Mouse (Mus musculus) midbrain, postnatal 0 days (tissue): ENCODE results near the gene Wnt11. TPM values are rescaled to one million over a fixed set of nuclear protein-coding genes. Genes with fewer than 3 reads are reported as not detected.

Source experiments
- ATAC-seq: fragments of 200-750 bp; cut with Nextera tagmentation; 2 replicates; pipeline ENCODE4 v1.8.0; 2017; ENCODE audit warnings: moderate number of reproducible peaks, mild to moderate bottlenecking, moderate TSS enrichment, moderate library complexity; ENCODE audit not compliant: low FRiP score
- DNase-seq: peaks from one replicate; pipeline ENCODE4 v3.0.0-alpha.2; 2015; ENCODE audit warnings: low spot score
- H3K27ac ChIP-seq: fragments of 300-500 bp; sonication (generic); 2 replicates; pipeline ENCODE4 v1.5.1; 2014; ENCODE audit warnings: low read depth, mild to moderate bottlenecking, low read length, mixed read lengths
- H3K27me3 ChIP-seq: fragments of 300-500 bp; sonication (generic); 2 replicates; pipeline ENCODE4 v1.6.1; 2014; ENCODE audit warnings: low read length, control low read depth, mixed read lengths; ENCODE audit not compliant: insufficient read depth
- H3K36me3 ChIP-seq: fragments of 300-500 bp; sonication (generic); 2 replicates; pipeline ENCODE4 v1.6.1; 2014; ENCODE audit warnings: low read length, control low read depth, mixed read lengths; ENCODE audit not compliant: insufficient read depth
- H3K4me1 ChIP-seq: fragments of 300-500 bp; sonication (generic); 2 replicates; pipeline ENCODE4 v1.6.1; 2014; ENCODE audit warnings: mild to moderate bottlenecking, control low read depth, antibody characterized with exemption, low read length, mixed read lengths; ENCODE audit not compliant: insufficient read depth
- H3K4me2 ChIP-seq: fragments of 300-500 bp; sonication (generic); 2 replicates; pipeline ENCODE4 v1.6.1; 2014; ENCODE audit warnings: low read depth, mild to moderate bottlenecking, low read length, mixed read lengths; ENCODE audit not compliant: poor library complexity, severe bottlenecking
- H3K4me3 ChIP-seq: fragments of 300-500 bp; sonication (generic); 2 replicates; pipeline ENCODE4 v1.5.1; 2014; ENCODE audit warnings: low read depth, mild to moderate bottlenecking, low read length, moderate library complexity
- H3K9ac ChIP-seq: fragments of 300-500 bp; sonication (generic); replicated peaks from 2 replicates; pipeline ENCODE4 v1.6.1; 2014; ENCODE audit warnings: mild to moderate bottlenecking, low read length, moderate library complexity, mixed read lengths; ENCODE audit not compliant: poor library complexity, severe bottlenecking
- H3K9me3 ChIP-seq: fragments of 300-500 bp; sonication (generic); 2 replicates; pipeline ENCODE4 v1.6.1; 2016; ENCODE audit warnings: low read length, control low read depth
- CTCF ChIP-seq: IDR thresholded peaks from 2 replicates; pipeline ENCODE4 v1.5.1; 2016; ENCODE audit warnings: antibody characterized with exemption, mild to moderate bottlenecking
- WGBS: fragments of 180-500 bp; shearing (Covaris S2); extraction: QIAGEN DNeasy Blood & Tissue Kit; methylation state at CpG from one replicate; pipeline ENCODE4 v1.1.7; 2014; 5-methylcytosine and 5-hydroxymethylcytosine counted together
- polyA plus RNA-seq: library from polyadenylated mRNA; unstranded; fragments of >200 nt; fragmentation: Nextera tagmentation; extraction: Ambion mirVana; gene quantifications from 2 replicates; pipeline ENCODE4 v1.2.1, GENCODE M21; 2015
- total RNA-seq: library from RNA; depleted of rRNA; stranded (reverse); fragments of >200 nt; gene quantifications from 2 replicates; pipeline ENCODE4 v1.2.3, GENCODE M21; 2014

The Wnt11 gene
- total and polyA plus RNA-seq, 2 experiments from 2014 or later = 1.9 to 3.2 TPM

- DNase-seq = no peak
- ATAC-seq = no peak
- no peak for TF ChIP-seq CTCF
- H3K27me3 ChIP-seq = no peaks in the 10 kb centered on the region
- no peak overlapping the region for H3K4me3 ChIP-seq
- no peak overlapping the region for H3K4me2 ChIP-seq
- WGBS = 94% methylated on average over 5 of the region's 5 CpGs
- no peaks in the 10 kb centered on the region for H3K9me3 ChIP-seq
- H3K27ac ChIP-seq = no peak overlapping the region
- no peak overlapping the region for H3K9ac ChIP-seq
- 0 out of 2 replicates have a peak, but pooled peaks cover 4% of the 10 kb centered on the region for H3K36me3 ChIP-seq
- no peaks in the 10 kb centered on the region; the same call in none of the 2 replicates for H3K4me1 ChIP-seq
Measured at GRCm38 (mm10) chr7:98894305-98894704, 59.4 kb downstream of the Wnt11 start.

GRCm38 (mm10) chr7:98894768-98895167 lies 59.9 kb downstream of the Wnt11 start:
- DNase-seq = no peak
- no peaks in the 10 kb centered on the region; the same call in 1 of the 2 replicates for H3K4me1 ChIP-seq
- no peak for TF ChIP-seq CTCF
- no peak for ATAC-seq
- no peaks in the 10 kb centered on the region for H3K27me3 ChIP-seq
- no peaks in the 10 kb centered on the region for H3K9me3 ChIP-seq
- 37% methylated on average over 5 of the region's 5 CpGs for WGBS
- H3K9ac ChIP-seq = no peak overlapping the region
- H3K4me3 ChIP-seq = no peak overlapping the region
- H3K27ac ChIP-seq = no peak overlapping the region
- no peak overlapping the region for H3K4me2 ChIP-seq
- H3K36me3 ChIP-seq = 0 out of 2 replicates have a peak, but pooled peaks cover 4% of the 10 kb centered on the region

GRCm38 (mm10) chr7:98895501-98896095 lies 60.7 kb downstream of the Wnt11 start:
- H3K4me1 ChIP-seq = no peaks in the 10 kb centered on the region
- 0 out of 2 replicates have a peak, but pooled peaks cover 4% of the 10 kb centered on the region for H3K36me3 ChIP-seq
- H3K9me3 ChIP-seq = no peaks in the 10 kb centered on the region
- H3K4me2 ChIP-seq = no peak overlapping the region
- ATAC-seq = no peak
- H3K27ac ChIP-seq = peak overlapping the region; percentile 26; the same call in 1 of the 2 replicates
- no peak for TF ChIP-seq CTCF
- no peak for DNase-seq
- H3K4me3 ChIP-seq = no peak overlapping the region
- no peaks in the 10 kb centered on the region for H3K27me3 ChIP-seq
- H3K9ac ChIP-seq = no peak overlapping the region; the same call in 1 of the 2 replicates
- WGBS = 44% methylated on average over 10 of the region's 10 CpGs

- Histone ChIP-seq H3K27me3 (no peaks in the 10 kb centered on the region), H3K4me1 (no peaks in the 10 kb centered on the region), H3K36me3 (0 out of 2 replicates have a peak, but pooled peaks cover 4% of the 10 kb centered on the region), H3K4me2 (no peak overlapping the region), H3K9me3 (no peaks in the 10 kb centered on the region), H3K4me3 (no peak overlapping the region), H3K27ac (no peak overlapping the region), H3K9ac (no peak overlapping the region)
- ATAC-seq (no peak), DNase-seq (no peak)
- no peak for TF ChIP-seq CTCF
- 90% methylated on average over 8 of the region's 8 CpGs for WGBS
Measured at GRCm38 (mm10) chr7:98897323-98897722, 62.4 kb downstream of the Wnt11 start.

- H3K9me3 ChIP-seq = no peaks in the 10 kb centered on the region
- no peaks in the 10 kb centered on the region for H3K27me3 ChIP-seq
Measured at GRCm38 (mm10) chr7:98899815-98900214, 64.9 kb downstream of the Wnt11 start.

GRCm38 (mm10) chr7:98901120-98901519 lies 66.2 kb downstream of the Wnt11 start:
- peak; percentile 62 for TF ChIP-seq CTCF
- no peaks in the 10 kb centered on the region for H3K9me3 ChIP-seq
- no peak overlapping the region for H3K4me3 ChIP-seq
- 0 out of 2 replicates have a peak, but pooled peaks cover 4% of the 10 kb centered on the region for H3K36me3 ChIP-seq
- no peaks in the 10 kb centered on the region for H3K27me3 ChIP-seq
- DNase-seq (no peak), ATAC-seq (no peak)
- no peak overlapping the region for H3K27ac ChIP-seq
- no peaks in the 10 kb centered on the region for H3K4me1 ChIP-seq
- no peak overlapping the region for H3K9ac ChIP-seq
- H3K4me2 ChIP-seq = no peak overlapping the region
- WGBS = 97% methylated on average over 1 of the region's 1 CpGs

More at GRCm38 (mm10) chr7:98899815-98900214, 64.9 kb downstream of the Wnt11 start:
- 86% methylated on average over 4 of the region's 4 CpGs for WGBS
- Histone ChIP-seq H3K36me3 (0 out of 2 replicates have a peak, but pooled peaks cover 4% of the 10 kb centered on the region), H3K4me2 (no peak overlapping the region), H3K4me3 (no peak overlapping the region), H3K9ac (no peak overlapping the region), H3K4me1 (no peaks in the 10 kb centered on the region), H3K27ac (no peak overlapping the region)
- TF ChIP-seq CTCF = no peak
- no peak for ATAC-seq
- no peak for DNase-seq
